16 mouse cellular contexts compared by ENCODE assay signal in the genomic region with DNA sequence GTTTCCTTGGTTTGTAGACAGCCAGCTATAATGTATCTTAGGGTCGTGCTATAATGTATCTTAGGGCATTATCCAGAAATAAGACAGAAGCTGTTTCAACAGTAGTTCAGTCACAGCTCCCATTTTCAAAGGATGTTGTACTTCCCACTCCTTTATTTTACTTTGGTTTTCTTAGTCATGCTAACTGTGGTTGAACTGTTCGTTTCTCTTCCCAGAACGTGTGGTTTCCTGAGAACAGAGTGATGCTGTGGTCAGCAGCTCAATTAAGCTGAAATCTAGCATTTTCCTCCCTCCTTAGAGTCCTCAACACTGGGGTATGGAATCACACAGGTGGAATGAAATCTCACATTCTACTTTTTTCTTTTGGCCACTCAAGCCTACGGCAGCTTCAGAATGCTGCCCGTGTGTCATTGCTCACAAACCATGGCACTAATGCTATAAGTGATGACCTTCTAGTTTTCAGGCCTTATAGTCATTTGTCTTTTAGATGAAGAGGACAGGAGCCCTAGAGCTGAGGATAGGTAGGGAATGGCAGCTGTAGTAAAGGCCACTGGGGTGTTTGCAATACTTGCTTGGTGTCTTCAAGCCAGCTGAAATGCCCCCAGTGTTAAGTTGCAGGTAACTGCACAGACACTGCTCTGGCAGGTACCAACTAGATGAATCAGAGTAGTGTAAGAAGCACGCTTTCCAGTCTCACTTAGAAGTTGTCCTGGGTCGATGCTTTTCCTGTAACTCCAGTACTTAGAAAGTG.
DNase-seq lines count a peak whose midpoint lies in the region; ATAC-seq and TF ChIP-seq lines count a peak whose summit lies in the region.
"Had no signal": no experiment of that assay in that cellular context is flagged by ENCODE, and none has a peak within 500 bp of the region (broad histone marks: within the 10 kb centered on the region; RNA-seq: fewer than 3 reads in every experiment).

No protein-coding gene starts in this region.

- ATAC-seq in kidney, embryonic 15.5 days (replicated peaks; ENCODE audit: low FRiP score): no peak
- ATAC-seq in embryonic facial prominence, embryonic 15.5 days (ENCODE audit: insufficient number of reproducible peaks, low FRiP score, low TSS enrichment, low read depth): no peak
- ATAC-seq: forebrain, postnatal 0 days; midbrain, embryonic 15.5 days had no signal

- intact Hi-C loops in gastrocnemius, adult 2 months (cut with DNase I): no loop called here

- H3K27ac ChIP-seq in gastrocnemius, adult 2 months: peak overlapping the region; percentile 94
- peak overlapping the region; percentile 90 for H3K27ac ChIP-seq in kidney, embryonic 15.5 days
- H3K27ac ChIP-seq in embryonic facial prominence, embryonic 15.5 days (replicated peaks): 0 out of 2 replicates have a peak overlapping the region, but pooled peaks have one; percentile 24
- H3K27ac ChIP-seq: liver, embryonic 15.5 days; midbrain, embryonic 15.5 days had no signal

- TF ChIP-seq CTCF in gastrocnemius, adult 2 months (IDR thresholded peaks at IDR 0.05): no peak

- H3K9ac ChIP-seq in kidney, embryonic 15.5 days: no peak overlapping the region; the same call in 1 of the 2 replicates
- H3K9ac ChIP-seq in embryonic facial prominence, embryonic 15.5 days: no peak overlapping the region
- H3K9ac ChIP-seq: forebrain, postnatal 0 days; liver, embryonic 15.5 days; midbrain, embryonic 15.5 days had no signal

- H3K27me3 ChIP-seq in kidney, embryonic 15.5 days: no peaks in the 10 kb centered on the region
- H3K27me3 ChIP-seq in embryonic facial prominence, embryonic 15.5 days: no peaks in the 10 kb centered on the region
- H3K27me3 ChIP-seq: liver, embryonic 15.5 days; midbrain, embryonic 15.5 days had no signal

- no peak overlapping the region for H3K4me2 ChIP-seq in kidney, embryonic 15.5 days
- H3K4me2 ChIP-seq in embryonic facial prominence, embryonic 15.5 days (replicated peaks): no peak overlapping the region
- H3K4me2 ChIP-seq: liver, embryonic 15.5 days; midbrain, embryonic 15.5 days had no signal

- peaks cover 95% of the 10 kb centered on the region for H3K4me1 ChIP-seq in kidney, embryonic 15.5 days
- peaks cover 84% of the 10 kb centered on the region for H3K4me1 ChIP-seq in embryonic facial prominence, embryonic 15.5 days
- H3K4me1 ChIP-seq: midbrain, embryonic 15.5 days had no signal

- WGBS in kidney, embryonic 15.5 days: 74% methylated on average over 7 of the region's 7 CpGs
- WGBS in embryonic facial prominence, embryonic 15.5 days: 71% methylated on average over 7 of the region's 7 CpGs

- H3K4me3 ChIP-seq in gastrocnemius, adult 2 months: no peak overlapping the region; the same call in 1 of the 2 replicates
- no peak overlapping the region for H3K4me3 ChIP-seq in kidney, embryonic 15.5 days (replicated peaks)
- no peak overlapping the region for H3K4me3 ChIP-seq in embryonic facial prominence, embryonic 15.5 days (replicated peaks)
- H3K4me3 ChIP-seq: liver, embryonic 15.5 days; midbrain, embryonic 15.5 days had no signal

- H3K9me3 ChIP-seq in kidney, embryonic 15.5 days (replicated peaks): no peaks in the 10 kb centered on the region
- no peaks in the 10 kb centered on the region for H3K9me3 ChIP-seq in embryonic facial prominence, embryonic 15.5 days (replicated peaks)
- H3K9me3 ChIP-seq: liver, embryonic 15.5 days; midbrain, embryonic 15.5 days had no signal

- peaks cover 17% of the 10 kb centered on the region for H3K36me3 ChIP-seq in kidney, embryonic 15.5 days
- peaks cover 14% of the 10 kb centered on the region; the same call in 1 of the 2 replicates for H3K36me3 ChIP-seq in embryonic facial prominence, embryonic 15.5 days
- H3K36me3 ChIP-seq: midbrain, embryonic 15.5 days had no signal

- DNase-seq in gastrocnemius, adult 2 months: peak; percentile 14
- DNase-seq in gastrocnemius, postnatal 25 days: no peak
- no peak for DNase-seq in kidney, adult 8-10 months
- DNase-seq in 3T3-L1 (ENCODE audit: low read depth, low spot score) (peak; percentile 61), adipocyte (ENCODE audit: low spot score) (no peak)
- DNase-seq in adrenal gland, postnatal 25 days: no peak
- DNase-seq: cerebellum, adult 9-10 months; embryo, embryonic 11 days; forebrain, postnatal 0 days; kidney, postnatal 10 days; layer of hippocampus, adult 9-11 months; lung, postnatal 36 days had no signal

Comparison
In these comparisons a context has a peak if more than half of its experiments do, and no peak if none do; other contexts are left out.
1. DNase-seq: peak in gastrocnemius, adult 2 months (single experiment) and 3T3-L1 (single experiment); none in gastrocnemius, postnatal 25 days (single experiment), kidney, adult 8-10 months (0 of 2), adrenal gland, postnatal 25 days (single experiment) and adipocyte (single experiment).
2. H3K27ac ChIP-seq: peak in every context shown above with its lines; median percentile 94 in gastrocnemius, adult 2 months; 90 in kidney, embryonic 15.5 days; 24 in embryonic facial prominence, embryonic 15.5 days.